Mouse (Mus musculus): Measurements from ENCODE around the gene Krtap29-1.

- TF ChIP-seq CTCF (IDR thresholded peaks at IDR 0.05; ENCODE audit: control insufficient read depth, insufficient read depth, insufficient replicate concordance, low read depth, low read length) = no peak
- no peak for TF ChIP-seq POLR2A (IDR thresholded peaks at IDR 0.05; ENCODE audit: control insufficient read depth, low read depth, low read length)
Measured at GRCm38 (mm10) chr11:99983442-99983841, 4.6 kb upstream of the Krtap29-1 start.
